Mouse (Mus musculus): ENCODE data around the gene Tnfrsf18.

Tnfrsf18 gene

GRCm38 (mm10) chr4:156026013-156026412, at the start of gene Tnfrsf18:
Tnfrsf18 (plus strand) TSS chr4:156026164.
- in situ Hi-C loops (cut with MboI; ENCODE audit: unreplicated experiment in 2 of 2): no loop called here

GRCm38 (mm10) chr4:155981436-155982082, 44.4 kb upstream of the Tnfrsf18 start:
- in situ Hi-C loops (cut with MboI; ENCODE audit: unreplicated experiment in 2 of 2): no loop called here

- in situ Hi-C loops (cut with MboI; ENCODE audit: unreplicated experiment in 2 of 2): no loop called here
Observed at GRCm38 (mm10) chr4:155983788-155984187, 42.2 kb upstream of the Tnfrsf18 start.

GRCm38 (mm10) chr4:155991211-155991907, 34.6 kb upstream of the Tnfrsf18 start:
- in situ Hi-C loops (cut with MboI; ENCODE audit: unreplicated experiment in 2 of 2): no loop called here

- in situ Hi-C loops (cut with MboI; ENCODE audit: unreplicated experiment in 2 of 2): no loop called here
Observed at GRCm38 (mm10) chr4:155991908-155992230, 34.1 kb upstream of the Tnfrsf18 start.

GRCm38 (mm10) chr4:155992241-155992905, 33.6 kb upstream of the Tnfrsf18 start, which contains the start of the genes B3galt6 and Sdf4:
B3galt6 (minus strand) TSS chr4:155992649.
Sdf4 (plus strand) TSS chr4:155992872.
- in situ Hi-C loops (cut with MboI; ENCODE audit: unreplicated experiment in 2 of 2): no loop called here

GRCm38 (mm10) chr4:155992906-155993547, 32.9 kb upstream of the Tnfrsf18 start:
- in situ Hi-C loops (cut with MboI; ENCODE audit: unreplicated experiment in 2 of 2): no loop called here

- in situ Hi-C loops (cut with MboI; ENCODE audit: unreplicated experiment in 2 of 2): no loop called here
Observed at GRCm38 (mm10) chr4:155993606-155994005, 32.4 kb upstream of the Tnfrsf18 start.

- in situ Hi-C loops (cut with MboI; ENCODE audit: unreplicated experiment in 2 of 2): no loop called here
Observed at GRCm38 (mm10) chr4:156004109-156004508, 21.9 kb upstream of the Tnfrsf18 start.

GRCm38 (mm10) chr4:156008369-156008768, 17.6 kb upstream of the Tnfrsf18 start:
- in situ Hi-C loops (cut with MboI; ENCODE audit: unreplicated experiment in 2 of 2): no loop called here

- in situ Hi-C loops (cut with MboI; ENCODE audit: unreplicated experiment in 2 of 2): no loop called here
Observed at GRCm38 (mm10) chr4:156013637-156014036, 12.3 kb upstream of the Tnfrsf18 start, which contains the start of gene Tnfrsf4. Tnfrsf4 (plus strand) TSS chr4:156013843.

- in situ Hi-C loops (cut with MboI; ENCODE audit: unreplicated experiment in 2 of 2): no loop called here
Observed at GRCm38 (mm10) chr4:156014436-156014835, 11.5 kb upstream of the Tnfrsf18 start.

GRCm38 (mm10) chr4:156019771-156020170, 6.2 kb upstream of the Tnfrsf18 start:
- in situ Hi-C loops (cut with MboI; ENCODE audit: unreplicated experiment in 2 of 2): no loop called here

- in situ Hi-C loops (cut with MboI; ENCODE audit: unreplicated experiment in 2 of 2): no loop called here
Observed at GRCm38 (mm10) chr4:156021381-156021780, 4.6 kb upstream of the Tnfrsf18 start.

GRCm38 (mm10) chr4:156021942-156022419, 4.0 kb upstream of the Tnfrsf18 start:
- in situ Hi-C loops (cut with MboI; ENCODE audit: unreplicated experiment in 2 of 2): no loop called here

GRCm38 (mm10) chr4:156023520-156023919, 2.4 kb upstream of the Tnfrsf18 start:
- in situ Hi-C loops (cut with MboI; ENCODE audit: unreplicated experiment in 2 of 2): no loop called here

- in situ Hi-C loops (cut with MboI; ENCODE audit: unreplicated experiment in 2 of 2): no loop called here
Observed at GRCm38 (mm10) chr4:156024184-156024583, 1.8 kb upstream of the Tnfrsf18 start.

- in situ Hi-C loops (cut with MboI; ENCODE audit: unreplicated experiment in 2 of 2): no loop called here
Observed at GRCm38 (mm10) chr4:156028580-156028979, 2.6 kb downstream of the Tnfrsf18 start.

- in situ Hi-C loops (cut with MboI; ENCODE audit: unreplicated experiment in 2 of 2): loop anchor here (5.0 kb wide), 2 partner anchors 42 to 72 kb away; no protein-coding TSS in a partner anchor
Observed at GRCm38 (mm10) chr4:156030651-156031118, 4.7 kb downstream of the Tnfrsf18 start.

- in situ Hi-C loops (cut with MboI; ENCODE audit: unreplicated experiment in 2 of 2): loop anchor here (5.0 kb wide), 2 partner anchors 41 to 71 kb away; no protein-coding TSS in a partner anchor
Observed at GRCm38 (mm10) chr4:156031255-156031592, 5.3 kb downstream of the Tnfrsf18 start.
